Mouse (Mus musculus) CD4-positive, CD25-positive, alpha-beta regulatory T cell, adult 9 weeks (primary cell): ENCODE measurements around the gene Crcp. TPM values are rescaled to one million over a fixed set of nuclear protein-coding genes. Genes with fewer than 3 reads are reported as not detected.

Source experiments
- polyA plus RNA-seq: library from polyadenylated mRNA; unstranded; fragments of 100-300 nt; shearing (Covaris generic); gene quantifications from one replicate; pipeline ENCODE4 v1.2.1, GENCODE M21; 2017

Crcp gene
- 56.1 TPM for polyA plus RNA-seq

GRCm38 (mm10) chr5:130029142-130029897 is at the start of gene Crcp, which contains the start of gene Asl:
Gene Crcp (plus strand): TSS chr5:130029290.
Gene Asl (minus strand): TSS chr5:130029247.

GRCm38 (mm10) chr5:130002301-130003146 is 26.6 kb upstream of the Crcp start, which contains the start of gene Gusb:
Gene Gusb (minus strand): TSS chr5:130003049.

GRCm38 (mm10) chr5:130073026-130073425 is 43.9 kb downstream of the Crcp start, which contains the start of gene Tpst1:
Gene Tpst1 (plus strand): TSS chr5:130073326.

Other genes starting within 250 kb of the Crcp start
- gene Psph, start 241.8 kb upstream of the Crcp start, polyA plus RNA-seq, result 74.7 TPM
- gene Sumf2, start 182.3 kb upstream of the Crcp start, polyA plus RNA-seq, result 34.6 TPM
- gene Chchd2, start 141.8 kb upstream of the Crcp start, polyA plus RNA-seq, result 362 TPM
- gene Zbed5, start 133.6 kb upstream of the Crcp start, polyA plus RNA-seq, result 1.3 TPM
- gene Phkg1, start 130.7 kb upstream of the Crcp start, polyA plus RNA-seq, result 0.33 TPM
- not detected for gene Nupr1l, start 120.8 kb upstream of the Crcp start, polyA plus RNA-seq
- gene Vkorc1l1, start 87.3 kb upstream of the Crcp start, polyA plus RNA-seq, result 5.5 TPM
- gene Gusb, start 26.2 kb upstream of the Crcp start, polyA plus RNA-seq, result 58.3 TPM
- gene Asl, start within 50 bp of the Crcp start, polyA plus RNA-seq, result 97.4 TPM
- 1.7 TPM for gene Tpst1, start 44.0 kb downstream of the Crcp start, polyA plus RNA-seq
- 7.8 TPM for gene Kctd7, start 115.6 kb downstream of the Crcp start, polyA plus RNA-seq
- gene Rabgef1, start 142.5 kb downstream of the Crcp start, polyA plus RNA-seq, result 40.9 TPM
- 7.8 TPM for gene Tmem248, start 187.8 kb downstream of the Crcp start, polyA plus RNA-seq
- 120 TPM for gene Sbds, start 226.2 kb downstream of the Crcp start, polyA plus RNA-seq
- 47.9 TPM for gene Tyw1, start 226.3 kb downstream of the Crcp start, polyA plus RNA-seq